Mouse (Mus musculus) mouse trophoblast stem cell (cell line): ENCODE measurements at regions not wholly inside any gene's neighbourhood (a gene's known extent, or its start where the extent isn't known, plus 50 kb on each side); places are given as distances from the start of the nearest gene placed in this dataset.

ENCODE experiments used
- in situ Hi-C, 2 experiments: fragments of 300-500 bp; cut with MseI, MboI; formaldehyde crosslinking; loops; 2 replicates in 1 of 2; 3 replicates in 1 of 2; pipeline ENCODE4 v1.15.1; 2025

- in situ Hi-C loops: loop anchor here (5.0 kb wide), 2 partner anchors 242 to 247 kb away; partner anchors contain the start of gene Foxd2 (in 1 of the 2)
Measured at GRCm38 (mm10) chr4:114665684-114666083, 155.8 kb upstream of the Gm12830 start.

- in situ Hi-C loops: loop anchor here (5.0 kb wide), 2 partner anchors 241 to 246 kb away; partner anchors contain the start of gene Foxd2 (in 1 of the 2)
Measured at GRCm38 (mm10) chr4:114666238-114666978, 155.1 kb upstream of the Gm12830 start.

DNA sequence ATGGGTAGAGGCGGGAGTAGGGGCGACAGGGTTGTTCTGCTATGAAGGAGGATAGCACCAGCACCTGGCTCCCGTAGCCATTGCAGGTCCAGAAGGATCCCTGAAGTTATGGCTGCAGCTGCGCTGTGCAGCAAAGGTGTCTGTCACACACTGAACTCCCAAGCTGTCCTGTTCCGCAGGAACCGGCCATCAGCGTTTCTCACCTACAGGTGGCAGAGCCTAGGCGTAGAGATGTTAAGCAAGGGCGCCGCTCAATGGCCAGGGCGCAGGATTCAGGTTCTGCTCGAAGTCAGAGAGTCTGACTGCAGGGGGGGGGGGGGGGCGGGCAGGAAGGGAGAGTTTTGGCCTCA, 154.6 kb upstream of the Gm12830 start:
- in situ Hi-C loops: loop anchor here (5.0 kb wide), 2 partner anchors 240 to 245 kb away; partner anchors contain the start of gene Foxd2 (in 1 of the 2)

DNA sequence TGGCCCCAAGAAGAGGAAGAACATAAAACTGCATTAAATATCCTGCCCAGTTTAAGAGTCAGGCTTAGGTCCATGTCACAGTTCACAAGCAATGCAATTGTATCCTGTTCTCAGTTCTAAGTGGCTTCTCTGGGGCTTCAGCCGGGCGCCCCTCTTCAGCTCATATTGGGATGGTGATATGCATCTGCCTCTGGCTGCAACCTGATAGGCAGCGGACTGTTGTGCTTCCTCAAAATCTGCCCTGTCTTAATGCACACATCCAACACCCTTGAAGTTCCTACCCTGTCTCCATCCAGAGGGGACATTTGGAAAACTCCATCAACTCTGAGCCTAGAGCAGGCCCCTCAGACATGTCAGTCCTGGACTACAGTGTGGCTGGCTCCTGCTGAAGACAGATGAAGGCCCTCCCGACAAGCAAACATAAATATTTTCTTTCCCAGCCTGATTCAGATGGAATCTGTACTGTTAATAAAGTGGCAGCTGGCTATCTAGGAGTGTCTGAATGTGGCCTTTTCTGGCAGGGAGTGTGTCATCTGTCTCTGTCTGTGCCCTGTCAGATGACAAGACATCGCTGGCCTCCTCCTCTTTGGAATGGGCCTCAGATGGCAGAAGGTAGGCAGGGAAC, 149.3 kb upstream of the Gm12830 start:
- in situ Hi-C loops: no loop called here

DNA sequence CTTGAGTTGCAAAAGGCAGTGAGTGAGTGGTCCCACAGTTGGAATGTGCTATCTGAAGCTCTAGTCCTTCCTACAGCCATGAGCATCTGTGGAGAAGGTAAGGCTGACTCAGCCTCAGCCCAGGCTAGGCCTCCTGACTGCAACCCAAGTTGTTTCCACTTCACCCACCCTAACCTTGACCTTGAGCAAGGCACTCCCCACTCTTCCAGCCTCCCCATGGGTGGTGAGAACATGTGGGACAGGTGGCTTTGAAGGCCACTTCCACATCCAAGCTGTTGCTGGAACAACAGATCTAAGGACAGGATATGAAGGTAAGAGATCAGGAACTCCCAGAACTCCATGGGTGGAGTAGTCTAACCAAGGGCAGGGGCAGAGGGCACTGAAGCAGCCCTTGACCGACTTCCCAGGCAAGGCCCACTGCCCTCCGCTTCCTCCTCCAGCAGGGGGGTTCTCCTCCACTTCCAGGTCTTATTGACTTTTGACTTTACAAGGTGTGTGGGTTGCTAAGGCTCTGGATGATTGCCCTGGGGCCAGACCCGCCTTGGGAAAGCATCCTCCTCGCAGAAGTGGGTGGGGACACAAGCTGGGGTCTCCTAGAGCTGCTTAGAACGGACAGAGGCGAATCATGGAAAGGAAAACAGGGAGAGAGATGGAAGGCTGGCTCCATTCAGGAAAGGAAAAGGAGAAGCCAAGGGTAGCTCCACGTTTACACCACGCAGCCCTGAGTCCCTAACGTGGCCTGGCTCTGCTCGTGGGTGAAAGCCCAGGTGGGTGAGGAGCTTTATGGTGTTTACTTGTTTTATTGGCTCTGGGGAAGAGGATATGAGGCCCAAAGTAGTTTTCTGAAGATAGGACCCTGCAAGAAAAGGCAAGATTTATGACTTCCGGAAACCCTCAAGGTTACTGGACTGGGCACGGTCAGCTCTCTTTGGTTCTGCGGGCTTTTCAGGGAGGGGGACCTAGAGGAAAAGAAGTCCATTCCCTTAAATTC, 144.3 kb upstream of the Gm12830 start:
- in situ Hi-C loops: no loop called here

DNA sequence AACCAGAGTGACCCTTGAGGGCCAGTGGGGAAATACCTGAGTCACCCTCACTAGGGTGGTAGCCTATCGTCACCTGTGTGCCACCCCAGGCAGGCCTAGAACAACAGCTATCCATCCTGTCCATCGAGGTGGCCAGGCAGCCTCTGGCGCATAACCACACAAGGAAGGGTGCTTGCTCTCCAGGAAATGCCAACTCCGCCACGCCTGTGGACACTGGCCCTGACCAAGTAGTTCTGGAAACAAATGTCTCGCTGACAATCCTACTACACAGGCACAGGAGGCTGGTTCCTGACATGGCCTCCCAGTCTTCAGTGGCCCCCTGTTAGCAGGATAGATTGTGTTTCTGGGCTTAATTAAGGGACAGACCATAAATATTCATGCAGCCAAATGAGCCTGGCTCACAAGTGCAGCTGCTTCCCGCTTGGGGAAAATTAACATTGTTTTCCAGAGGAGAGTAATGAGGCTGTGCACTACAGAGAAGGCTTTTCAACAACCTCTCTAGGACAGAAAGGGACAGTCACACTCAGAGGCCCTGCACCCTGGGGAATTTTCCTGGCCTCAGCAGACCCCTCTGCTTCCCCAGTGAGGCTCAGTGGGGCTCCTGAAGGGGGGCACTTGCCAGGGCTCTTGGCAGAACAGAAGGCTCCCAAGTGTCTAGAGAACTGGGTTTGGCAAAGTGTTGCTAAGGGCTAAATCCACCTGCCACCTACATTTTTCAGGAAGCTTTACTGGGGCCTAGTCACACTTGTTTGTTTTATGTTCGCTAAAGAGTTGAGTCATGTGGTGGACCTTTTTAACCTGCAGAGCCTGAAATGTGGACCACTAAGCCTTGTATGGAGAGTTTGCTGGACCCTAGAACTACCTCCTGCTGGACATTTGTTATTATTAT, 143.2 kb upstream of the Gm12830 start:
- in situ Hi-C loops: no loop called here

DNA sequence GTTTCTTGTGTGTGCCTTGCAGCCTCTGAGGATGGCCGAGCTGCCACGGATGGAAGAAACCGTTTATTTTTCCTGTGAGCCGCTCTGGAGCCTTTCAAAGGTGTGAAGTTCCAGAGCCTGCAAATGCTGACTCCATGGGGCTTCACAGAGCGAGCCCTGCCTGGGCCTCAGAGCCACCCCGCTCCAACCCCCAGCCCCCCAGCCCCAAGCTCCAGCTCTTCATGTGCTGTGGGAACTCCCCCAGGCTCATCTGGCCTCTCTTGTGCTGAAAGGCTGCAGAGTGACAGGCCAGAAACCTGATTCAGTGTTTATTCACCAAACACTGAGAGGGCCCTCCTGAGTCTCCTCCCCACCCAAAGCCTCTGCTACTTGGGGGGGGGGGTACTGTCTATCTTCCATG, 141.2 kb upstream of the Gm12830 start:
- in situ Hi-C loops: no loop called here

DNA sequence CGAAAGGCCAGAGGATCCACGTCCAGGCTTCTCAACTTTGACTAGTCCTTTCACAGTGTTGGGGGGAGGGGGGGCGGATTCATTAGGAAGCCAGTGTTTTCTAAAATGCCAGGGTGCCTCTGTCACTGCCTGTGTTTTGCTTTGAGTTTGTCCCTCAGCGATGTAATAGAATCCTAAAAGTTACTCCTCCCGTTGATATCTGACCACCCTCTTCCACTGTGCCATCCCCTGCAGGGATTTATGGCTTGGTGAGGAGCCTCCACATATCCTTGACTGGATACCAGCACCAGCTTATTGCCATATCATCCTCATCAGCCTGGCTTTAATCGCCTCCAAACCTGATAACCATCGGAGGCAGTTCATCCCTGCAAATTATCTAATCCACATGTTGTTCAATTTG, 138.6 kb upstream of the Gm12830 start:
- in situ Hi-C loops: no loop called here

- in situ Hi-C loops: no loop called here
Measured at GRCm38 (mm10) chr4:114683696-114684095, 137.8 kb upstream of the Gm12830 start.

DNA sequence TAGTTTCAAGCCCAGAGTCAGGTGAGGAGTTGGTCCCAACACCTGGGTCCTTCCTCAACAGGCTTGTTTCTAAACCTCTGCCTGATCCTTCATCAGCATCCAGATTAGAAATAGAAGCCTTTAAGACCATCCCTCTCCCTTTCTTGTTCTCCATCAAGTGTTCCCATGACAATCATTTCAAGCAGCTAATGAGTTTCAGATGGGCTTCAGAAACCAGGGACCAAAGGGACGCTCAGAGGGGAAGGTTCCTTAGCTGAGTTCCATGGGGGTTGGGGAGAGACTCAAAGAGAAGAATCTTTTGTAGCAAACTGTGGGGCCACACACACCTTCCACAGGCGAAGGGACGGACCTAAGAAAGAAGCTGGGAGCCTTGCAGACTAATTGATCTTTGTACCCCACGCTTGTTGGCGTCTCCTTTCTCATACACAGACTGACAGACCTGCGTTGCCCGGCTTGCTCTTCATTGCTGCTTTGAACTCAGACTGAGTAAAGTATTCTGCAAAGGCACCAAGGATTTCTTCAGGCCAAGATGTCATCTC, 136.6 kb upstream of the Gm12830 start:
- in situ Hi-C loops: no loop called here

DNA sequence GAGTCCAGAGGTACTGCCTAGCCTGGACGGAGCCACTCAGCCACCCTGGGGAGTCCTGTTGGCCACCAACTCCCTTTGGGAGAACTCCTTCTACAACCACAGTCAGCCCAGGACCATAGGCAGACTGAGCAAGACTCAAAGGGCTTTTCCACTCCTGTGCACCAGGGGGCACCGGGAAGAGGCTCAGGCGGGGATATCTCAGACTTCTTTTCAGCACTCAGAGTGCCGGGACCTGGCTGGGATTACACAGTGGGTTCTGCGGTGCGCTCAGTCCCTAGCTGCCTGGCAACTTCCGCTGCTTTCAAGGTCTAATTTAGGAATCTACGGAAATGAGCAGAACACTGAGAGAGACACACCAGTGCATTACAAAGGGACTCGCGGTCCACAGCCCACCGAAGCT, 136.1 kb upstream of the Gm12830 start:
- in situ Hi-C loops: no loop called here

DNA sequence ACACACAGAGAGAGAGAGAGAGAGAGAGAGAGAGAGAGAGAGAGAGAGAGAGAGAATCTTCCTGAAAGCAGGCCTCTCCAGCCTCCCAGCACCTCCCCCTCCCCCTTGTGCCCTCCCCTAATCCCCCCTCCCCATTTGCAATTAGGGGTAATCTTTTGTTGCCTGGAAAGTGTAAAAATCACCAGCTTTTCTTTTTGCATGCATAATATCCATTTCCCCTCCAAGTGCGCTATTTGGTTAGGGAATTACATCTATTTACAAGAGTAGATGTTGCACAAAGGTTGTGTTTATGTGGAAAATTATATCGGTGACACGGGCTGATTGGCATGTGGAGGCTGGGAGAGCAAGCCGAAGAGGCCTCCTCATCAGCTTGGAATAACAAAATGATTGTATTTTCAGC, 135.4 kb upstream of the Gm12830 start:
- in situ Hi-C loops: no loop called here

- in situ Hi-C loops: no loop called here
Measured at GRCm38 (mm10) chr4:114688356-114688972, 133.1 kb upstream of the Gm12830 start.

DNA sequence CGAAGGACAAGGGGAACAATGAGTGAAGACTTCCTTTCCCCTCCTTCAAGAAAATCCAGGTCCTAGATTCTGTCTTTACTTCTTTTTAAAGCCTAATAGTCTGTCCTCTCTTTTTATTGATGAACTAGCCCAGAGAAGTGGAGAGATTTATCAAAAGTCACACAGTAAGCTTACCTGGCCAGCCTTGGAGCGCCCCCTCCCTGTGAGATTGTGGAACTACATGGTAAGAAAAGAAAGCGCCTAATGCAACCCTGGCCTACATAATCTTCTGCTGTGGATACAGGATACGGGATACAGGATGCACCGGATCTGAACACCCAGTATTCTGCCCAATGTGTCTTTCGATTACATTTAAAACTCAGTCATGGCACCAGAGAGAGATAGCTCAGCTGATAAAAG, 132.6 kb upstream of the Gm12830 start:
- in situ Hi-C loops: no loop called here

DNA sequence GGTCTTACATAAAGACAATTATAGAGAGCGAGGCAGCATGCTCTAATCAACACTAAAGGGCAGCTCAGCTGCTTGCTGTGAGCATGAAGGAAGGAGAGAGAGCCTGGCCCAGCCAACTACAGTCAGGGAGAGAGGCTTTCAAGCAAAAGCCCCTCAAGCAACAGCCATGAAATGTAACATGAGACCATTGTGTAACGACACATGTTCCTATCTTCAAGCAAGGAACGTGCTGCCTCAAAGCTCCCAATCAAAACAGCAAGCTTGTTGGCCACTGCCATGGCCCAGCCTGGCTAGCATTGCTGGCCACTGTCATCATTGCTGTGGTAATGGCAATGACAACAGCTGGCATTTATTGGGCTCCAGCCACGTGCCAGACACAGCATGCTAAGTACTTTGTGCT, 115.9 kb upstream of the Gm12830 start:
- in situ Hi-C loops: no loop called here

DNA sequence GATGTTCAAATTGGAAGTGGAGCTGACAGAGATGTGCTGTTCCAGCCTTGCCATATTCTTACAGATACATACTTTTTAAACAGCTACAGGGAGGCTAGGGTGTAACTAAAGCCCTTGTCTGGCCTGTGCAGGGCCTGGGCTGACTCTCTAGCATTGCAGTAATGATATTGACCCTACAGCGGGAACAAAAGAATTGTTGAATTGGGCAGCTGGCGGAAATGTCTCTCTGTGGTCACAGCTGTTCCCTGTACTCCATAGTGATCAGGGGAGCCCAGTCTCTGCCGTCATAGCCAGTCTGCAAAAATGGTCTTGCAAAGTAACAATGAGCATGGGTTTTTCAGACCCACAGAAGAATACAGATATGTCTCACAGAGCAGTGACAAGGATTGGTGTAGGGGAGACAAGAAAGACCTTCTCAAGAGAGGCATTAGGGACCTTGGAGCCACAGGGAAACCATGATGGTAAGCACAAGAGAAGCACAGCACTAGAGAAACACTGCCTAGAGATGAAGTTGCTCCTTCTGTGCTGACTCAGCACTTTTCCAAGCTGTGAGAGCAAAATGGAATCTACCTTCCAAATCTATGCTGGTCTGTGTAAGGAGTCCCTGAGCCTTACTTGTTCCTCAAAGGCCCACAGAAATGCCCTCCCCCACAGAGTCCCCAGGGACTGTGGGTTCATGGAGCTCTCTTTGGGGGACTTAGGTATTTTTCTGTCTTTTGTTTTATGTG, 111.2 kb upstream of the Gm12830 start:
- in situ Hi-C loops: no loop called here

GRCm38 (mm10) chr4:114711082-114711481, 110.4 kb upstream of the Gm12830 start:
- in situ Hi-C loops: no loop called here

- in situ Hi-C loops: no loop called here
Measured at GRCm38 (mm10) chr4:114712005-114712665, 109.4 kb upstream of the Gm12830 start.

- in situ Hi-C loops: no loop called here
Measured at GRCm38 (mm10) chr4:114712921-114713527, 108.5 kb upstream of the Gm12830 start.
